Mouse (Mus musculus): ENCODE data around the gene Arhgap6.
A peak's percentile ranks its signal among the peaks of the same experiment; 100 is the strongest.

Arhgap6 gene

DNA sequence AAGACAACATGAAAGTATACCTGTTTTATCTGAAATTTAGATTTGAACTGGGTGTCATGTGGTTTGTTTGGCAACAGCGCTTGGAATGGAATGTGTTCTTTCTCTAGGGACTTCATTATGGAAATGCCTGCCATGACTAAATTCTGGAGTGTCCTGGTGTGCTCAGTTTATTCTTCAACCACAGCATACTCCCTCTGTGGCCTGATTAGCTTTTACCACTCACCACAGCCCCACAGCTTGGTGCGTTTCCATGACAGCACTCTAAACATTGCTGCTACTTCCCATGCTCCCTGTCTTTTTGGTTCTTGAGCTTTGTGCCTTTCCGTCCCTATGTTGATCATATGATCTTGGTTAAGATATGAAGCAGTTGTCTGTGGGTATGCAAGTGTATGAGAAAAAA lies 182.9 kb downstream of the Arhgap6 start:
- no peak for DNase-seq (ENCODE audit: low spot score in 2 of 2)

DNA sequence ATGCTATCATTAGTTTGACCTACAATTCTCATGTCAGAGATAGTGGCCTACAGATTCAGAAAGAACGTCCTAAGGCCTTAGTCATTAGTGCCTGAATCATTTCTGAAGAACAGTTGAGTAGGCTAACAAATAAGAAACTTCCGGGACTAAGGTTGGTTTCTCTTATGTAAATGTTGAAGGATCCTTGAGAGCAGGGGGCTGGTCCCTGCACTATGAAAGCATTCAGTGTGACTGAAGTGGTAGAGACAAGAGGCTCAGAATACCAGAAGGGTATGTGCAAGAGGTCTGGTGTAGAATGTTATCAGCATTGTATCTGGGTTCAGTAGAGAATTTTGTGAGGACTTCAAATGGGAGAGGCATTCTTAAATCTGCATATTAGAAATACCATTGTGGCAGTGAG lies 185.5 kb downstream of the Arhgap6 start:
- DNase-seq (ENCODE audit: low spot score in 2 of 2), result no peak

GRCm38 (mm10) chrX:169007066-169007465 lies 212.2 kb downstream of the Arhgap6 start:
- no peak for DNase-seq (ENCODE audit: low spot score in 2 of 2)

GRCm38 (mm10) chrX:169012701-169013100 lies 217.8 kb downstream of the Arhgap6 start:
- no peak for DNase-seq (ENCODE audit: low spot score in 2 of 2)

DNA sequence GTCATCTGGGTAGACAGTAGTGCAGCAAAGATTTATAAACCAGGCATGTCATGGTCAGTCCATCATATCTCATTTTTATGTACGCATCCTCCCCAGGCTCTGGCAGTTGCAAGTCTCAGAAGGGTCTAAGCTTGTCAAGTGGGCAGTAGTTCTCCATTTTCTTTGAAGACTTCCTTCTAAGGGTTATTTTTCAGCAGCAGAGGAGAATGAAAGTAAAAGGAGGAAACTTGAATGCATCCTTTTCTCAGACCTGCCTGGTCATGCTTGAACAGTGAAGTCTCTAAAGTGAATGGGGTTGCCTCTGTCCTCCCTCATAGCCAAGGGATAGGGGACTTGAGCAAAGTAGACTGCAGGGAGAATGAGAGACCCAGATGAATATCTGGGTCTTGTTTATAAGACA lies 239.5 kb downstream of the Arhgap6 start:
- no peak for DNase-seq (ENCODE audit: low spot score in 2 of 2)

DNA sequence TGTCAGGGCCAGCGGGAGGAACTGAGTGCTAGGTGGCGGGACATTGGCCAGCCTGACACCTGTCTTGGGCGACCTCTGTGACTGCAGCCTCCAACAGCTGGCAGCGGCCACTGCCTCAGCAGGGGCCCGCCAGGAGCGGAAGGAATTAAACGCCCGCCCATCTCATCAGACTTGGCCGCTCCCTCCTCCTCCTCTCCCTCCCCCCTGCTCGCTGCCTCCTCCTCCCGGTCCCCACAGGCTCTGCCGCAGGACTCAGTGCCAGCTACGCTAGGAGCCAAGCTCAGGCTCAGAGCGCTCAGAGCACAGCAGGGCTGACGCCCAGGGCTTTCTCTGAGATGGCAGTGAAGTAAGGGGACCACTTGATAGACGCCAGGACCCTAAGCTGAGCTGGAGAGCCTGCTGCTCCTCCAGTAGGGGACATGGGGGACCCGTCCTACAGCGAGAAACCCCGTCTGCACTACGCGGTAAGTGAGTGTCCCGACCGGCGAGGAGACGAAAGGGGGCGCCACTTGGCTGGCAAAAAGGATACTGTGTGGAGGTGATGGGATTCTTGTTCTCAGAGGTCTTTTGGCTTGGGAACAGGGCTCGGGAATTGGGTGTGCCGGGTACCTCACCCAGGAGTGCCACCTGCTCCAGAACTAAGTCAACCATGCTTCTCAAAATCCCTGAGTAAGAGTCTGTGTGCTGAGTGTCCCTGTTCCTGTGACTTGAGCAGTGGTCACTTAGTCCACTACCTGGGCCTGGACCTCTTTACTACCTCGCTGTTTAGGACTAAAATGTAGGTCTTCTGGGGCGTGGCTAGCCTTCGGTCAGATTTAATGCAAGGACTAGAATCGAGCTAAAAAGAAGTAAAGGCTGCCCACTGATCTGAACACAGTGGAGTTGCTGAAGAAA lies 241.8 kb downstream of the Arhgap6 start:
- peak; percentile 9 to 50 for DNase-seq (ENCODE audit: low spot score in 2 of 2)

DNA sequence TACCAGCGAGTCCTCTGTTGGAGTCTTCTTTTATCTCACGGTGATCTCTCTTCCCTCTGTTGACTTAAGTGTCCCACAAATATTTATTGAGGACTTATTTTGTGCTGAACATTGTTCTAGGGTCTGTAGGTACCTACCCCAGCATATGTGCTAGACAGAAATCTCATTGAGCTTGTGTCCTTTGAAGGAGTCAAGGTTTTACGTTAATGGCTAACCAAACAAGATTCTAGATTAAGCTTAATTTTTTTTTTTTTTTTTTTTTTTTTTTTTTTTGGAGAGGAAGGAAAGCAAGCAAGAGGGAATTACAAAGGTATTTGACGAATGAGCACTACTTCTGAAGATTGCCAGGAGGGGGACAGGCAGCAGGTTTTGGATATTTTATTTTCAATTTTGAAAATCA lies 242.5 kb downstream of the Arhgap6 start:
- DNase-seq (ENCODE audit: low spot score in 2 of 2), result no peak

DNA sequence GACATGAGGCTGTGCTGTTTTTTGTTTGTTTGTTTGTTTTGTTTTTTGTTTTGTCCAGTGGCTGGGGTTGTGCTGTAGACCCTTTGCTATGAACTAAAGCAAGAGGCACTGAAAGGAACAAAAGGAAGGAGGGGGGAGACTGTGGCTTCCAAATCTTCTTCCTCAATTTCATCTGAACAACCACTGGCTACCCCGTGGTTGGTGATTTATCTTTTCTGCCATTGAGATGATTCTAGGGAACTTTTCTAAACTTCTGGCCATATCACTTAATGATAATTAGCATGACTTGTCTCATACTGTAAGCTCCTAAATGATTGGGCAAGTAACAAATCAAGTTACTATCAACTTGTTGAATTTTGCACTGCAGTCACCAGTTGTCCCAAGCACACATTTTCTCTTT lies 249.0 kb downstream of the Arhgap6 start:
- no peak for DNase-seq (ENCODE audit: low spot score in 2 of 2)

DNA sequence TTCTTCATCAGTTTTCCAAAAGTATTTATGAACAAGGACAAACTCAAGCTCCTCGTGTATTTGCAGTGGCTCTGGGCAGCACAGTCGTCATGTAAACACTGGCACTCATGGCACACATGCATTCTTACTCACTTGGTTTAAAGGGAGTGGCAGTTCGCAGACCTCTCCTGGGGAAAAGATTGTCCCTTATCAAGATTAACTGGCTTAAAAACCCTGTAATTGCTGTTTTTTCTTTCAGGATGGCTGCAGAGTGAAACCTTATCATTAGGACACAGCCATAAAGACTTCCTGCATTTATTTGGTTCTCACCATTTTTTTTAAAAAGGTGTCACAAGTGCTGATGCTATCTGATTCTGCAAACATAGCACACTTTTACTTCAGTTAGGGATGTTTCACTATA lies 252.7 kb downstream of the Arhgap6 start:
- DNase-seq (ENCODE audit: low spot score in 2 of 2), result no peak

DNA sequence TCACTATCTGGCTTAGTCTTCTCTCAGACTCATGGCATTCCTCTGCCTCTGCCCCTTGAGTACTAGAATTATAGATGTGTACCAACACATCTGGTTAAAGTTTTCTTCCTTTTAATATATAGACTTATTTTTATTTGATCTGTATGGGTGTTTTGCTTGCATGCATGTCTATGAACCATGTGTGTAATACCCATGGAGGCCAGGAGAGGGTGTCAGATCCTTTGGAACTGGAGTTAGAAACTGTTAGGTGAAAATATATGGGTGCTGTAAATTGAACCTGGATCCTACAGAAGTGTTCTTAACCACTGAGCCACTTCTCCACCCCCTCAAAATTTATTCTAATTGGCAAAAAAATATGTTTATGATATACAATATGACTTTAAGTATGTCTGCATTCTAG lies 254.7 kb downstream of the Arhgap6 start:
- no peak for DNase-seq (ENCODE audit: low spot score in 2 of 2)

DNA sequence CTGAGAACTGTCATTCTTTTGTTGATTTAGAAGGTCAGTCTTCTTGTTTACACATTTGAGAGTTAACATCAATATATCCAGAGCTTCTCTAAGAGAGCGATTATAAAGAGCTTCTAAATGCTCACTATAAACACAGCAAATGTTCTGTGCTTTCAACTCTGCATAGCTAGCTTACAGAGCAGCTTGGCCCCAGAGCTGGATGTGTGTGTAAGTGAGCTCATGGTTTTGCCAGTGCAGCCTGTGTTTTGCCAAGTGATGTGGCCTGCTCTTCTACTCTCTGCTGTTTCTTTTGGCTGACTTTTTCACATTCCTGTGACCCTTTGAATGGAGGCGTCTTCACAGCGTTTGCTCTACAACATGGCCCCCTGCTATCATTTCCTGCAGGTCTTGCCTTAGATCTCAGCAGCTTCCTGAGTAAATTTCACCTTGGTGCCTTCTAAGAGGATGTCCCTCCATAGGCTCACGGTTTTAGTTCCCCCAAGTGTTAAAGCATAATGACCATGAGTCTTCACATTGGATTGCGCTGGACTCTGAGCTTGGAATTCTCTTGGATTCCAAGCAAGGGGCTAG lies 259.1 kb downstream of the Arhgap6 start:
- DNase-seq (ENCODE audit: low spot score in 2 of 2), result no peak

- DNase-seq (ENCODE audit: low spot score in 2 of 2), result no peak
Observed at GRCm38 (mm10) chrX:169062555-169062954, 267.7 kb downstream of the Arhgap6 start.

- DNase-seq (ENCODE audit: low spot score in 2 of 2), result no peak
Observed at GRCm38 (mm10) chrX:169065298-169065697, 270.4 kb downstream of the Arhgap6 start.

GRCm38 (mm10) chrX:169065922-169066321 lies 271.0 kb downstream of the Arhgap6 start:
- no peak for DNase-seq (ENCODE audit: low spot score in 2 of 2)

GRCm38 (mm10) chrX:169075020-169075419 lies 280.1 kb downstream of the Arhgap6 start:
- no peak for DNase-seq (ENCODE audit: low spot score in 2 of 2)

DNA sequence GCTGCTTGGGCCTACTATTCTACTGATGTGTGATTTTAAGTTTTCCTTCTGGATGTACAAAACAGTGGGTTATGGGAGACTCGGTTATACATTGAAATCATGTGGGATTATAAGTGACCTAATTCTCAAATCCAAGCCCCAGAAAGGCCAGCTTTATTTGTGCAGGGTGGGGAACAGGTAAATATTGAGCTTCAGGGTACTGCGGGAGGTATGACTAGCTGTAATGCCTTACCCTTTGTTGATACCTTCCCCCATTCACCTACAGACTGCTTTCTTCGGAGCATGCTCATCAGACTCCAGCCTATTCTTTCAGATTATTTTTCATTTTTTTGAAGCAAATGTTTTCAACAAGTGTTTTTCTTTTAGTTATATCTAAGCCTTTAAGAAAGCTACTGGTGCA lies 286.7 kb downstream of the Arhgap6 start:
- DNase-seq (ENCODE audit: low spot score in 2 of 2), result no peak

DNA sequence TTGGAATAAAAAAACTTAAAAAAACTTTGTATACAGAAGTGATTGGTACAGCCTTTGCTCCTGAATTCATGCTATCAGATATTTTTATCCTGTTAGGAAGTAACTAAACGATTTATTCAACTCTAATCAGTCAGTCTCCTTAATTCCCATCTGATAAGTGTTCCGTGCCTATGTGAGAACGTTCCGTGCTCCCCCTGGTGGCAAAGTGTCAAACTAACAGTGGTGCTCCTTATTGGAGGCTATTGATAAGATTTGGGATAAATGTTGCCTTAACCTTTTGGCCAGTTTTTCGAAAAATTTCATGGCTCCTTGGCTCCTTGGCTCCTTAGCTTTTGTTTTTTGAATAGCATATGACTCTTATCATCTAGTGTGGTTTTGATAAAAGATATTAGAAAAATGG lies 291.0 kb downstream of the Arhgap6 start:
- DNase-seq (ENCODE audit: low spot score in 2 of 2), result peak in 1 of 2 experiments; percentile 18

GRCm38 (mm10) chrX:169089221-169089620 lies 294.3 kb downstream of the Arhgap6 start:
- DNase-seq (ENCODE audit: low spot score in 2 of 2), result no peak

DNA sequence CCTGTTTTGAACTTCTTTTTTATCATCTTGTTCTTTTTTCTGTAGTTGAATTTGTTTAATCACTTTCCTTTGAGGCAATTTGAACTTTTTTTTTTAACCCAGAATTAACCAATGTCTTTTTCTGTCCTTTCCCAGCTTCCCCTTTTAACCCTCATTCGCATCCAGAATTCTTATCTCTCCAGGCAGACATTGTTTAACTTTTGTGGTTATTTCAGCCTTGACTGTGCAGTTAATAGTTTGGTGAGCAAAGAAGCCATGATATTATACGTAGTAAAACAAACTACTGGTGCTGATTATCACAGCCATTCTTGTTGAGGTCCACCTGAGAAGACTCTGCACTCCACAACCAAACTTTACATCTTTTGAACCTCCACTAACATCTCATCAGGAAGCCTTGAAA lies 299.7 kb downstream of the Arhgap6 start:
- no peak for DNase-seq (ENCODE audit: low spot score in 2 of 2)

DNA sequence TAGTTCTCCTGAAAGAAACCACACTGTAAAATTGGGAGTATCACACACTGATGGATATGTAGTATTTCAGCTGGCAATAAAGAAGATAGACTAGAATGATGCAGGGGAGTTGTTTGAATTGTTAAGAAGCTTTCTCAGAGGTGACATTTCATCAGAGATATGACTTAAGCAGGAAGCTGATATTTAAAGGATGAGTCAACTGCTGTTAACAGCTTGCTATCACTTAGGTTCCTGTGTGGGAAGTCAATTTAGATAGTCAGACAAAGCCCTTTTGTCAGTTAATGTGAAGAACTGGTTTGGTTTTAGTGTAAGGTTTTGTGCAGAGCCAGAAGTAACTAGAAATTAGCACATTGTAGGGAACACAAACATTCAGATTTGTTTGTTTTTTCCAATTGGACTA lies 300.7 kb downstream of the Arhgap6 start:
- DNase-seq (ENCODE audit: low spot score in 2 of 2), result no peak

DNA sequence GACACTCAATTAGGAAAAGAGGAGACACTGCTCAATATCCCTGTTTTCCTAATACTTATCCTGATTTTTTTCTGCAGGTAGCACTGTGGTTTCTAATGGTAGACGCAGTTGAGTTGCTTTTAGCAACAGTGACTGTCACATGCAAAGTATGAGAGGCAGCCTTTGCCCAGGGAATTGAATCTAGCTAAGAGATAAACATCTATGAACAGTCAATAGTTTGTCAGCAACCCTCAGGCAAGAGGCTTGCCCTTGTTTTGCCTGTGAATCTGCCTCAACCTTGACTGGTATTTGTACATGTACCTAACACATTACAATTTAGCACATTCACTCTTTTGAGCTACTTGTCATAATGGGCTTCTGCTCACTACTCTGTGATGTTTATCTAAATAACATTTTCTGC lies 307.8 kb downstream of the Arhgap6 start:
- DNase-seq (ENCODE audit: low spot score in 2 of 2), result no peak

DNA sequence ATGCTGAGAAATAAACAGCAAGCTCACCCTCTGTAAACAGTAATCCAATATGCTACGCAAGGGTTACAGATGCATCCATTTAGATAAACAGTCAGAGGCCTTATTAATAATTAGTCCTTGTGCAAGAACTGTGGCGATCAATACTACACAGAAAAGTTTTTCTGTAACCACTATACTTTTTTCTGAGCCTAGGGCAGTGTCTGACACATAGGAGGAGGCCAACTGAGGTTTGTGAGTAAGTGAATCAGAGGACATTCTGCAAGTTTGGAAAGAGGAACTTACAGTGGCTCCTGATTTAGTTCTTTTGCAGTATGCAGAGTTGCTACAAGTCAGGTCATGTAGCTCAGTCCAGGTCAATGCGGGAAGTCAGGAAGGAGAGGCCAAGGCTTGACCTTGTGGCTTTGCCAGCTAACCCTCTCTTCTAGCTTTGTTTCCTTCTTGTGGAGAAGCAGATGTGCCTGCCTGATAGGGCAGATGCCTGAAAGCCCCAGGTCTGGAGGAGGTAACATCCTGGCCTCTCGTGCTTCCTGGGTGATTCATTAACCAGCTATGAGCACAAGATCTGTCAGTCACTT lies 311.2 kb downstream of the Arhgap6 start:
- DNase-seq (ENCODE audit: low spot score in 2 of 2), result no peak

GRCm38 (mm10) chrX:169107372-169107771 lies 312.5 kb downstream of the Arhgap6 start:
- DNase-seq (ENCODE audit: low spot score in 2 of 2), result no peak
